Mouse (Mus musculus): ENCODE results near the gene Poln. TPM values are rescaled to one million over a fixed set of nuclear protein-coding genes. Genes with fewer than 3 reads are reported as not detected.

The Poln gene
- polyA plus RNA-seq, 2 experiments: 0.32 to 0.57 TPM

GRCm38 (mm10) chr5:34194975-34195662 is 25.9 kb upstream of the Poln start:
- no peak for DNase-seq (ENCODE audit: low read depth in 3 of 3, low spot score in 3 of 3)
- Histone ChIP-seq H3K4me2 (ENCODE audit: low read depth) (no peak overlapping the region), H3K4me3 (ENCODE audit: insufficient read depth in 1 of 2, low read depth in 2 of 2, low read length in 2 of 2) (no peak overlapping the region), H3K9me3 (ENCODE audit: control insufficient read depth, low read length) (no peaks in the 10 kb centered on the region), H3K27me3 (ENCODE audit: control insufficient read depth, insufficient read depth, low read length) (no peaks in the 10 kb centered on the region), H3K9ac (replicated peaks) (no peak overlapping the region), H3K4me1 (replicated peaks; ENCODE audit: control insufficient read depth in 2 of 2, insufficient read depth in 2 of 2, low read length in 1 of 2) (no peaks in the 10 kb centered on the region), H3K27ac (no peak overlapping the region), H3K36me3 (replicated peaks; ENCODE audit: control insufficient read depth, insufficient read depth, low read depth) (no peaks in the 10 kb centered on the region)
- ATAC-seq (ENCODE audit: insufficient read depth): no peak
- TF ChIP-seq CTCF (IDR thresholded peaks at IDR 0.05; ENCODE audit: low read depth) (no peak), EP300 (IDR thresholded peaks at IDR 0.05; ENCODE audit: low read depth) (no peak)
- WGBS (ENCODE audit: insufficient replicate concordance): 47% methylated on average over 6 of the region's 6 CpGs

GRCm38 (mm10) chr5:34194426-34194825 is 25.2 kb upstream of the Poln start:
- H3K9ac ChIP-seq (replicated peaks): no peak overlapping the region
- ATAC-seq (ENCODE audit: insufficient read depth): no peak

GRCm38 (mm10) chr5:34191843-34192242 is 22.6 kb upstream of the Poln start:
- Histone ChIP-seq H3K27ac (no peak overlapping the region), H3K9me3 (ENCODE audit: control insufficient read depth, low read length) (no peaks in the 10 kb centered on the region), H3K36me3 (replicated peaks; ENCODE audit: control insufficient read depth, insufficient read depth, low read depth) (no peaks in the 10 kb centered on the region), H3K9ac (replicated peaks) (no peak overlapping the region), H3K27me3 (ENCODE audit: control insufficient read depth, insufficient read depth, low read length) (no peaks in the 10 kb centered on the region), H3K4me3 (ENCODE audit: insufficient read depth in 1 of 2, low read depth in 2 of 2, low read length in 2 of 2) (no peak overlapping the region), H3K4me1 (replicated peaks; ENCODE audit: control insufficient read depth in 2 of 2, insufficient read depth in 2 of 2, low read length in 1 of 2) (peaks cover 5 to 7% of the 10 kb centered on the region in 2 experiments), H3K4me2 (ENCODE audit: low read depth) (no peak overlapping the region)
- DNase-seq (ENCODE audit: low read depth in 3 of 3, low spot score in 3 of 3) (no peak), ATAC-seq (ENCODE audit: insufficient read depth) (no peak)
- TF ChIP-seq CTCF (IDR thresholded peaks at IDR 0.05; ENCODE audit: low read depth) (peak; percentile 62), EP300 (IDR thresholded peaks at IDR 0.05; ENCODE audit: low read depth) (no peak)
- 55% methylated on average over 4 of the region's 4 CpGs for WGBS (ENCODE audit: insufficient replicate concordance)

More at GRCm38 (mm10) chr5:34194426-34194825, 25.2 kb upstream of the Poln start:
- no peak overlapping the region for H3K27ac ChIP-seq
- no peaks in the 10 kb centered on the region for H3K27me3 ChIP-seq (ENCODE audit: control insufficient read depth, insufficient read depth, low read length)
- no peak overlapping the region for H3K4me3 ChIP-seq (ENCODE audit: insufficient read depth in 1 of 2, low read depth in 2 of 2, low read length in 2 of 2)
- H3K9me3 ChIP-seq (ENCODE audit: control insufficient read depth, low read length): no peaks in the 10 kb centered on the region
- no peak overlapping the region for H3K4me2 ChIP-seq (ENCODE audit: low read depth)
- DNase-seq (ENCODE audit: low read depth in 3 of 3, low spot score in 3 of 3): no peak
- no peak for TF ChIP-seq EP300 (IDR thresholded peaks at IDR 0.05; ENCODE audit: low read depth)
- TF ChIP-seq CTCF (IDR thresholded peaks at IDR 0.05; ENCODE audit: low read depth): no peak
- H3K36me3 ChIP-seq (replicated peaks; ENCODE audit: control insufficient read depth, insufficient read depth, low read depth): no peaks in the 10 kb centered on the region
- no peaks in the 10 kb centered on the region for H3K4me1 ChIP-seq (replicated peaks; ENCODE audit: control insufficient read depth in 2 of 2, insufficient read depth in 2 of 2, low read length in 1 of 2)
- WGBS (ENCODE audit: insufficient replicate concordance): 48% methylated on average over 1 of the region's 1 CpGs

- 46% methylated on average over 4 of the region's 4 CpGs for WGBS (ENCODE audit: insufficient replicate concordance)
- DNase-seq (ENCODE audit: low read depth in 3 of 3, low spot score in 3 of 3): no peak
- Histone ChIP-seq H3K9ac (replicated peaks) (no peak overlapping the region), H3K9me3 (ENCODE audit: control insufficient read depth, low read length) (no peaks in the 10 kb centered on the region), H3K4me2 (ENCODE audit: low read depth) (no peak overlapping the region), H3K4me1 (replicated peaks; ENCODE audit: control insufficient read depth in 2 of 2, insufficient read depth in 2 of 2, low read length in 1 of 2) (peaks cover 7 to 12% of the 10 kb centered on the region in 2 experiments), H3K27me3 (ENCODE audit: control insufficient read depth, insufficient read depth, low read length) (no peaks in the 10 kb centered on the region), H3K36me3 (replicated peaks; ENCODE audit: control insufficient read depth, insufficient read depth, low read depth) (no peaks in the 10 kb centered on the region), H3K4me3 (ENCODE audit: insufficient read depth in 1 of 2, low read depth in 2 of 2, low read length in 2 of 2) (no peak overlapping the region), H3K27ac (no peak overlapping the region)
- no peak for ATAC-seq (ENCODE audit: insufficient read depth)
- TF ChIP-seq CTCF (IDR thresholded peaks at IDR 0.05; ENCODE audit: low read depth) (no peak), EP300 (IDR thresholded peaks at IDR 0.05; ENCODE audit: low read depth) (no peak)
Measured at GRCm38 (mm10) chr5:34191021-34191420, 21.8 kb upstream of the Poln start.

- WGBS (ENCODE audit: insufficient replicate concordance): 50% methylated on average over 1 of the region's 1 CpGs
- ATAC-seq (ENCODE audit: insufficient read depth): no peak
- DNase-seq (ENCODE audit: low read depth in 3 of 3, low spot score in 3 of 3): no peak
Measured at GRCm38 (mm10) chr5:34189521-34189920, 20.3 kb upstream of the Poln start.

More at GRCm38 (mm10) chr5:34189521-34189920, 20.3 kb upstream of the Poln start:
- TF ChIP-seq CTCF (IDR thresholded peaks at IDR 0.05; ENCODE audit: low read depth) (no peak), EP300 (IDR thresholded peaks at IDR 0.05; ENCODE audit: low read depth) (no peak)
- H3K36me3 ChIP-seq (replicated peaks; ENCODE audit: control insufficient read depth, insufficient read depth, low read depth): no peaks in the 10 kb centered on the region
- no peaks in the 10 kb centered on the region for H3K9me3 ChIP-seq (ENCODE audit: control insufficient read depth, low read length)
- no peak overlapping the region for H3K4me2 ChIP-seq (ENCODE audit: low read depth)
- H3K27me3 ChIP-seq (ENCODE audit: control insufficient read depth, insufficient read depth, low read length): no peaks in the 10 kb centered on the region
- H3K4me1 ChIP-seq (replicated peaks; ENCODE audit: control insufficient read depth in 2 of 2, insufficient read depth in 2 of 2, low read length in 1 of 2): peaks cover 7 to 12% of the 10 kb centered on the region in 2 experiments
- H3K9ac ChIP-seq (replicated peaks): no peak overlapping the region
- no peak overlapping the region for H3K4me3 ChIP-seq (ENCODE audit: insufficient read depth in 1 of 2, low read depth in 2 of 2, low read length in 2 of 2)
- no peak overlapping the region for H3K27ac ChIP-seq

Measured in liver, embryonic 14.5 days (tissue).